Mouse (Mus musculus) megakaryocyte progenitor cell, adult 5-6 weeks (primary cell): ENCODE results near the gene Amz1. TPM values are rescaled to one million over a fixed set of nuclear protein-coding genes. Genes with fewer than 3 reads are reported as not detected.

Source experiments
- ATAC-seq: replicated peaks from 2 replicates; pipeline ENCODE4 v1.8.0; 2016; ENCODE audit warnings: mild to moderate bottlenecking, moderate TSS enrichment, inconsistent platforms; ENCODE audit not compliant: poor library complexity
- total RNA-seq, 2 experiments: library from RNA; stranded (forward) in 1 of 2; stranded (reverse) in 1 of 2; fragments of 157-497, 149-512 nt in 1 of 2; fragments of 200-1000 nt in 1 of 2; gene quantifications; 2 replicates each; pipeline versions ENCODE4 v1.2.3 to v1.2.4; 2015 to 2017

Amz1 gene
- total RNA-seq, 2 experiments from 2014 or later, result 0.30 to 1.9 TPM

- peak; percentile 40; the same call in 1 of the 2 replicates for ATAC-seq
These were observed 41.1 kb downstream of the Amz1 start for GRCm38 (mm10) chr5:140764921-140765613.

GRCm38 (mm10) chr5:140766566-140766965, 42.6 kb downstream of the Amz1 start:
- ATAC-seq, result no peak

GRCm38 (mm10) chr5:140767704-140768141, 43.8 kb downstream of the Amz1 start:
- peak; percentile 12; the same call in 1 of the 2 replicates for ATAC-seq

GRCm38 (mm10) chr5:140768333-140768732, 44.4 kb downstream of the Amz1 start:
- 0 out of 2 replicates have a peak, but pooled peaks have one; percentile 2 for ATAC-seq

GRCm38 (mm10) chr5:140771612-140772011, 47.7 kb downstream of the Amz1 start:
- ATAC-seq, result 0 out of 2 replicates have a peak, but pooled peaks have one; percentile 5

- peak; percentile 40; the same call in 1 of the 2 replicates for ATAC-seq
These were observed 48.2 kb downstream of the Amz1 start for GRCm38 (mm10) chr5:140772158-140772557.

GRCm38 (mm10) chr5:140775111-140775510, 51.2 kb downstream of the Amz1 start:
- ATAC-seq, result no peak

- no peak for ATAC-seq
These were observed 53.0 kb downstream of the Amz1 start for GRCm38 (mm10) chr5:140776968-140777367.

- peak; percentile 51 for ATAC-seq
These were observed 57.2 kb downstream of the Amz1 start for GRCm38 (mm10) chr5:140781122-140781521.

GRCm38 (mm10) chr5:140781886-140782572, 58.1 kb downstream of the Amz1 start:
- no peak for ATAC-seq

- ATAC-seq, result 0 out of 2 replicates have a peak, but pooled peaks have one; percentile 24
These were observed 59.6 kb downstream of the Amz1 start for GRCm38 (mm10) chr5:140783577-140783976.

- peak; percentile 36; the same call in 1 of the 2 replicates for ATAC-seq
These were observed 60.4 kb downstream of the Amz1 start for GRCm38 (mm10) chr5:140784288-140784687.

GRCm38 (mm10) chr5:140785240-140785872, 61.4 kb downstream of the Amz1 start:
- ATAC-seq, result no peak

- no peak for ATAC-seq
These were observed 65.6 kb downstream of the Amz1 start for GRCm38 (mm10) chr5:140789561-140789960.

- ATAC-seq, result no peak
These were observed 66.5 kb downstream of the Amz1 start for GRCm38 (mm10) chr5:140790392-140790791.

GRCm38 (mm10) chr5:140790937-140791877, 67.3 kb downstream of the Amz1 start:
- ATAC-seq, result peak; percentile 33

GRCm38 (mm10) chr5:140792233-140792632, 68.3 kb downstream of the Amz1 start:
- no peak for ATAC-seq

- peak; percentile 26; the same call in 1 of the 2 replicates for ATAC-seq
These were observed 70.8 kb downstream of the Amz1 start for GRCm38 (mm10) chr5:140794753-140795152.

- ATAC-seq, result peak; percentile 77
These were observed 71.2 kb downstream of the Amz1 start for GRCm38 (mm10) chr5:140795176-140795575.

GRCm38 (mm10) chr5:140796051-140796450, 72.1 kb downstream of the Amz1 start:
- no peak for ATAC-seq
